Mouse (Mus musculus) MEL (cell line): Measurements from ENCODE around the gene Rgs8.

ENCODE experiments used
- USF1 ChIP-seq: IDR thresholded peaks from 2 replicates; pipeline ENCODE4 v1.6.1; 2014; ENCODE audit warnings: low read depth, mild to moderate bottlenecking, inconsistent platforms, low read length, improper control_type of control experiment, moderate library complexity
- USF2 ChIP-seq, 2 experiments: IDR thresholded peaks; 2 replicates each; pipeline ENCODE4 v1.6.1; 2011 to 2012; ENCODE audit warnings: improper control_type of control experiment in 2 of 2, low read length in 2 of 2, borderline replicate concordance in 1 of 2, inconsistent platforms in 1 of 2, low read depth in 1 of 2, mild to moderate bottlenecking in 1 of 2; ENCODE audit not compliant: insufficient read depth in 1 of 2

DNA sequence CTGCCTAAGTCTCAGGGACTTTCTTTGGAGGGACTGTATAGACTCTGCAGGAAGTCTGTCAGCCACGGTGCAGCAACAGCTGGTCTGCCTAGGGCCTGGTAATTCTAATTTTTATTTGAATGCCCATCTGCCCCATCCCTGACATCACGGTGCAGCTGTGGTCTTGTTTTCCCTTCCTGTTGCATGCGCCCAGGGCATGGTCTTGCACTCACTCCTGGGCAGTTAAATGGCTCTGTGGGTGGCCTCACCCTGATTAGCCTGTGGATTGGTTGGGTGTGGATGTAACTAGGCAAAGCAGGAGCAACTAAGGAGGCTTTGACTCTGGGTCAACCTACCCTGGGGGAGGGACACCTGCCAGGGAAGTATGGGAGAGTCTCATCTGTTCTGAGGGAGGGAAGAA lies 52.2 kb downstream of the Rgs8 start:
- no peak for TF ChIP-seq USF1
- no peak for TF ChIP-seq USF2 (IDR thresholded peaks at IDR 0.05; ENCODE audit: borderline replicate concordance in 1 of 2, insufficient read depth in 1 of 2, low read depth in 1 of 2, low read length in 2 of 2)
